Mouse (Mus musculus) testis, adult 2 months (tissue): ENCODE data around the gene Cdyl2.

Source experiments
- CTCF ChIP-seq: fragments of 200-500 bp; IDR thresholded peaks from 2 replicates; pipeline ENCODE4 v1.5.1; 2012; ENCODE audit warnings: low read depth, mild to moderate bottlenecking, inconsistent platforms, low read length, moderate library complexity; ENCODE audit not compliant: control insufficient read depth, insufficient read depth, insufficient replicate concordance
- POLR2A ChIP-seq: fragments of 200-500 bp; IDR thresholded peaks from 2 replicates; pipeline ENCODE4 v1.6.1; 2012; ENCODE audit warnings: low read depth, mild to moderate bottlenecking, inconsistent platforms, low read length, moderate library complexity; ENCODE audit not compliant: control insufficient read depth

DNA sequence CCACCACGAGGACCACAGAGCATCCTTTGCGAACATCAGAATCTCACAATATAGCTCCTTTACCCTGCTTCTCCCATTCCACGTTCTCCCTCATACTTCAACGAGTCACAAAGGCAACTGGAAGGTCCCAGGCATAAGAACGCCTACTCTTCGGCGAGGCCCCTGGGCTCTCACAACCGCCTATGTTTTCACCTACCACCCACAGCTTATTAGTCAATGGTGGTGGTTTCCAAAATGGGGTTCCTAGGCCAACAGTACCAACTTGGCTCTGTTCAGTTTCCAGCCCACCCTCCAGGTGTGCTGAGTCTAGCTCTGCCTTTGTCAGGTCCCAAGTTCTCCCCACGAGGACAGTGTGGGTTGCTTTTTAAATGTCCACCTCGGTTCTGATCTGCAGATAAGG lies 114.0 kb downstream of the Cdyl2 start:
- TF ChIP-seq POLR2A (no peak), CTCF (no peak)
